Mouse (Mus musculus): Measurements from ENCODE around the gene Mup10. TPM values are rescaled to one million over a fixed set of nuclear protein-coding genes. Genes with fewer than 3 reads are reported as not detected.
"Not testable (repeated sequence)": the region's sequence is repeated elsewhere in the genome, so short reads cannot be mapped to it uniquely, and the experiment has no call there.

The Mup10 gene
- polyA plus RNA-seq (2014; fragmentation: Nextera tagmentation; extraction: Ambion mirVana), result not detected in 2 replicates

- not testable (repeated sequence) for H3K4me1 ChIP-seq (ENCODE audit: control insufficient read depth, insufficient read depth, low read length); H3K36me3 ChIP-seq (ENCODE audit: control insufficient read depth, insufficient read depth, low read length); ATAC-seq (ENCODE audit: low FRiP score, low TSS enrichment); H3K27me3 ChIP-seq (ENCODE audit: control insufficient read depth, insufficient read depth, low read length); H3K4me2 ChIP-seq (ENCODE audit: low read length); DNase-seq; H3K27ac ChIP-seq (replicated peaks; ENCODE audit: low read depth, low read length); H3K4me3 ChIP-seq (replicated peaks; ENCODE audit: low read depth, low read length); H3K9ac ChIP-seq (replicated peaks; ENCODE audit: low read length); H3K9me3 ChIP-seq (ENCODE audit: control insufficient read depth, low read length)
- WGBS, result 82% methylated on average over 2 of the region's 2 CpGs
Observed at GRCm38 (mm10) chr4:60582099-60582498, at the start of gene Mup10. TSS of gene Mup10 (minus strand) at chr4:60582199.

Other genes starting within 250 kb of the Mup10 start
- gene Mup9, start 160.2 kb downstream of the Mup10 start, polyA plus RNA-seq (2014; fragmentation: Nextera tagmentation; extraction: Ambion mirVana), result not detected in 2 replicates
- not detected in 2 replicates for gene Mup1, start 80.2 kb downstream of the Mup10 start, polyA plus RNA-seq (2014; fragmentation: Nextera tagmentation; extraction: Ambion mirVana)
- gene Mup11, start 80.2 kb upstream of the Mup10 start, polyA plus RNA-seq (2014; fragmentation: Nextera tagmentation; extraction: Ambion mirVana), result not detected in 2 replicates
- gene Mup12, start 159.1 kb upstream of the Mup10 start, polyA plus RNA-seq (2014; fragmentation: Nextera tagmentation; extraction: Ambion mirVana), result not detected in 2 replicates
- not detected in 2 replicates for gene Mup22, start 239.3 kb upstream of the Mup10 start, polyA plus RNA-seq (2014; fragmentation: Nextera tagmentation; extraction: Ambion mirVana)

Measured in midbrain, embryonic 14.5 days (tissue).